Mouse (Mus musculus) intestine, embryonic 14.5 days (tissue): ENCODE measurements around the gene Crhr1. TPM values are rescaled to one million over a fixed set of nuclear protein-coding genes. Genes with fewer than 3 reads are reported as not detected.
"Not testable (repeated sequence)": the region's sequence is repeated elsewhere in the genome, so short reads cannot be mapped to it uniquely, and the experiment has no call there.

Source experiments
- ATAC-seq: fragments of 200-750 bp; cut with Nextera tagmentation; replicated peaks from 2 replicates; pipeline ENCODE4 v1.8.0; 2017; ENCODE audit warnings: low read depth, moderate number of reproducible peaks, moderate TSS enrichment, moderate library complexity; ENCODE audit not compliant: low FRiP score, low TSS enrichment
- DNase-seq: peaks from one replicate; pipeline ENCODE4 v3.0.0-alpha.2; 2018; ENCODE audit warnings: low spot score
- H3K27ac ChIP-seq: fragments of 300-500 bp; sonication (generic); 2 replicates; pipeline ENCODE4 v1.5.1; 2014; ENCODE audit warnings: low read depth, mild to moderate bottlenecking, control low read depth
- H3K27me3 ChIP-seq: fragments of 300-500 bp; sonication (generic); replicated peaks from 2 replicates; pipeline ENCODE4 v1.6.1; 2014; ENCODE audit warnings: low read length, control low read depth; ENCODE audit not compliant: control insufficient read depth, insufficient read depth
- H3K36me3 ChIP-seq: fragments of 300-500 bp; sonication (generic); 2 replicates; pipeline ENCODE4 v1.6.1; 2014; ENCODE audit warnings: low read length, control low read depth; ENCODE audit not compliant: control insufficient read depth, insufficient read depth
- H3K4me1 ChIP-seq: fragments of 300-500 bp; sonication (generic); replicated peaks from 2 replicates; pipeline ENCODE4 v1.6.1; 2014; ENCODE audit warnings: low read length, control low read depth, mixed read lengths; ENCODE audit not compliant: control insufficient read depth, insufficient read depth
- H3K4me2 ChIP-seq: fragments of 300-500 bp; sonication (generic); 2 replicates; pipeline ENCODE4 v1.6.1; 2014; ENCODE audit warnings: low read length
- H3K4me3 ChIP-seq: fragments of 300-500 bp; sonication (generic); 2 replicates; pipeline ENCODE4 v1.5.1; 2014; ENCODE audit warnings: low read depth, low read length, control low read depth, mixed read lengths
- H3K9ac ChIP-seq: fragments of 300-500 bp; sonication (generic); 2 replicates; pipeline ENCODE4 v1.6.1; 2014; ENCODE audit warnings: mild to moderate bottlenecking, low read length
- H3K9me3 ChIP-seq: fragments of 300-500 bp; sonication (generic); 2 replicates; pipeline ENCODE4 v1.6.1; 2016; ENCODE audit warnings: low read length, control low read depth; ENCODE audit not compliant: control insufficient read depth
- WGBS: fragments of 180-500 bp; shearing (Covaris S2); extraction: QIAGEN DNeasy Blood & Tissue Kit; methylation state at CpG from one replicate; pipeline ENCODE4 v1.1.7; 2014; 5-methylcytosine and 5-hydroxymethylcytosine counted together
- polyA plus RNA-seq: library from polyadenylated mRNA; unstranded; fragments of >200 nt; fragmentation: Nextera tagmentation; extraction: Ambion mirVana; gene quantifications from 2 replicates; pipeline ENCODE4 v1.2.1, GENCODE M21; 2014

Gene Crhr1
- polyA plus RNA-seq, 1 experiment from 2014 or later, result 0.26 TPM

- no peak overlapping the region for H3K4me2 ChIP-seq
- WGBS, result 78% methylated on average over 2 of the region's 2 CpGs
- H3K9me3 ChIP-seq, result no peaks in the 10 kb centered on the region
- DNase-seq (no peak), ATAC-seq (no peak)
- no peak overlapping the region for H3K27ac ChIP-seq
- no peaks in the 10 kb centered on the region for H3K27me3 ChIP-seq
- H3K9ac ChIP-seq, result no peak overlapping the region
- no peaks in the 10 kb centered on the region for H3K4me1 ChIP-seq
- no peak overlapping the region for H3K4me3 ChIP-seq
- no peaks in the 10 kb centered on the region for H3K36me3 ChIP-seq
Measured at GRCm38 (mm10) chr11:104190008-104190407, 57.4 kb downstream of the Crhr1 start.

GRCm38 (mm10) chr11:104195382-104195781, 62.7 kb downstream of the Crhr1 start:
- 77% methylated on average over 11 of the region's 11 CpGs for WGBS
- Histone ChIP-seq H3K4me2 (no peak overlapping the region), H3K36me3 (no peaks in the 10 kb centered on the region), H3K27me3 (peaks cover 6% of the 10 kb centered on the region; the same call in 1 of the 2 replicates), H3K4me1 (no peaks in the 10 kb centered on the region), H3K9me3 (no peaks in the 10 kb centered on the region), H3K4me3 (no peak overlapping the region), H3K27ac (no peak overlapping the region), H3K9ac (no peak overlapping the region)
- no peak for DNase-seq
- ATAC-seq, result no peak

- Histone ChIP-seq H3K4me3 (no peak overlapping the region), H3K9ac (no peak overlapping the region), H3K36me3 (no peaks in the 10 kb centered on the region), H3K4me1 (no peaks in the 10 kb centered on the region), H3K27ac (no peak overlapping the region), H3K27me3 (peaks cover 6% of the 10 kb centered on the region; the same call in 1 of the 2 replicates), H3K9me3 (no peaks in the 10 kb centered on the region), H3K4me2 (no peak overlapping the region)
- 10% methylated on average over 9 of the region's 9 CpGs for WGBS
- peak; percentile 93 for DNase-seq
- ATAC-seq, result peak; percentile 79; the same call in 1 of the 2 replicates
Measured at GRCm38 (mm10) chr11:104195791-104196190, 63.1 kb downstream of the Crhr1 start.

GRCm38 (mm10) chr11:104197861-104198260, 65.2 kb downstream of the Crhr1 start:
- Histone ChIP-seq H3K27ac (no peak overlapping the region), H3K27me3 (peaks cover 6% of the 10 kb centered on the region; the same call in 1 of the 2 replicates), H3K9ac (no peak overlapping the region), H3K36me3 (no peaks in the 10 kb centered on the region), H3K4me2 (no peak overlapping the region), H3K9me3 (peaks cover 4% of the 10 kb centered on the region; the same call in 1 of the 2 replicates), H3K4me1 (no peaks in the 10 kb centered on the region), H3K4me3 (no peak overlapping the region)
- WGBS, result 5% methylated on average over 10 of the region's 10 CpGs
- peak; percentile 87 for DNase-seq
- no peak for ATAC-seq

- no peak overlapping the region for H3K4me3 ChIP-seq
- H3K4me2 ChIP-seq, result no peak overlapping the region
- no peak for DNase-seq
- H3K27me3 ChIP-seq, result no peaks in the 10 kb centered on the region
- no peak overlapping the region for H3K27ac ChIP-seq
- H3K9ac ChIP-seq, result no peak overlapping the region
- no peaks in the 10 kb centered on the region for H3K4me1 ChIP-seq
- H3K9me3 ChIP-seq, result peaks cover 4% of the 10 kb centered on the region; the same call in 1 of the 2 replicates
- 74% methylated on average over 3 of the region's 3 CpGs for WGBS
- no peaks in the 10 kb centered on the region for H3K36me3 ChIP-seq
- ATAC-seq, result no peak
Measured at GRCm38 (mm10) chr11:104203271-104203670, 70.6 kb downstream of the Crhr1 start.

- ATAC-seq (no peak), DNase-seq (no peak)
- no peak overlapping the region for H3K4me2 ChIP-seq
- no peak overlapping the region for H3K27ac ChIP-seq
- no peaks in the 10 kb centered on the region for H3K27me3 ChIP-seq
- H3K9me3 ChIP-seq, result peaks cover 1% of the 10 kb centered on the region; the same call in 1 of the 2 replicates
- no peaks in the 10 kb centered on the region for H3K4me1 ChIP-seq
- no peaks in the 10 kb centered on the region for H3K36me3 ChIP-seq
- WGBS, result 65% methylated on average over 4 of the region's 4 CpGs
- no peak overlapping the region for H3K4me3 ChIP-seq
- H3K9ac ChIP-seq, result no peak overlapping the region
Measured at GRCm38 (mm10) chr11:104206573-104206972, 73.9 kb downstream of the Crhr1 start.

- Histone ChIP-seq H3K4me3 (no peak overlapping the region), H3K27me3 (no peaks in the 10 kb centered on the region), H3K4me2 (no peak overlapping the region), H3K9me3 (no peaks in the 10 kb centered on the region), H3K4me1 (no peaks in the 10 kb centered on the region), H3K9ac (no peak overlapping the region), H3K27ac (no peak overlapping the region), H3K36me3 (no peaks in the 10 kb centered on the region)
- 70% methylated on average over 3 of the region's 3 CpGs for WGBS
- no peak for DNase-seq
- no peak for ATAC-seq
Measured at GRCm38 (mm10) chr11:104209041-104209440, 76.4 kb downstream of the Crhr1 start.

GRCm38 (mm10) chr11:104211251-104211650, 78.6 kb downstream of the Crhr1 start:
- H3K4me3 ChIP-seq, result no peak overlapping the region
- ATAC-seq (no peak), DNase-seq (no peak)
- no peak overlapping the region for H3K27ac ChIP-seq
- WGBS, result 82% methylated on average over 6 of the region's 6 CpGs
- no peak overlapping the region for H3K9ac ChIP-seq
- H3K27me3 ChIP-seq, result no peaks in the 10 kb centered on the region
- H3K4me1 ChIP-seq, result no peaks in the 10 kb centered on the region
- H3K4me2 ChIP-seq, result no peak overlapping the region
- no peaks in the 10 kb centered on the region for H3K36me3 ChIP-seq
- H3K9me3 ChIP-seq, result no peaks in the 10 kb centered on the region

- not testable (repeated sequence) for H3K27me3 ChIP-seq, H3K4me2 ChIP-seq, H3K4me3 ChIP-seq, ATAC-seq, H3K27ac ChIP-seq, H3K36me3 ChIP-seq, DNase-seq, H3K9ac ChIP-seq, H3K9me3 ChIP-seq, H3K4me1 ChIP-seq
- WGBS, result 96% methylated on average over 5 of the region's 5 CpGs
Measured at GRCm38 (mm10) chr11:104214128-104214527, 81.5 kb downstream of the Crhr1 start.
